Mouse (Mus musculus): ENCODE results near the gene Serf2. TPM values are rescaled to one million over a fixed set of nuclear protein-coding genes. Genes with fewer than 3 reads are reported as not detected.
A peak's percentile ranks its signal among the peaks of the same experiment; 100 is the strongest.
"Not testable (repeated sequence)": the region's sequence is repeated elsewhere in the genome, so short reads cannot be mapped to it uniquely, and the experiment has no call there.

The Serf2 gene
- polyA plus RNA-seq, 1 experiment from 2014 or later = 482 TPM

DNA sequence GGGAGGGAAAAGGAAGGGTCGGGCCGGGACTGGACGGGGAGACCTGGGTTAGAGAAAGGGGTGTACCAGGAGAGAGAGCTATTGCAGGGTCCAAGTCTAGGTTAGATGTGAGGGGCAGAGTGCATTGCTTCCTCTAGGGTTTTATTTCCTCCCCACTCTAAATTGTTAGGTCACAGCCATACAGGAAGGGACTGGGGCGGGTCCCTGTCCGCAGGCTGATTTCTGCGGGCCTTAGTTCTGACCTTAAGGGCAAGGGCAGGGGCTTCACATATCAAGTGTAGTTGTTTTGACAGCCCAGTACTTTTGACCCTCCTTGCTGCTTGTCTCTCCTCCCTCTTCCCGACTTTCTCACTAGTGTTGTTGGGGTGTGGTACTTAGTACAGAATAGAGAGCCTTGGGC, 1.1 kb downstream of the Serf2 start:
- H3K27me3 ChIP-seq (replicated peaks; ENCODE audit: low read depth, poor library complexity, severe bottlenecking) = no peaks in the 10 kb centered on the region
- 2% methylated on average over 7 of the region's 7 CpGs for WGBS
- peak overlapping the region; percentile 96 for H3K27ac ChIP-seq (replicated peaks)
- DNase-seq (ENCODE audit: low spot score) = no peak
- peaks cover 34% of the 10 kb centered on the region for H3K4me1 ChIP-seq
- no peaks in the 10 kb centered on the region for H3K9me3 ChIP-seq
- peaks cover 45% of the 10 kb centered on the region for H3K36me3 ChIP-seq (replicated peaks)
- peak overlapping the region; percentile 100 for H3K4me3 ChIP-seq

DNA sequence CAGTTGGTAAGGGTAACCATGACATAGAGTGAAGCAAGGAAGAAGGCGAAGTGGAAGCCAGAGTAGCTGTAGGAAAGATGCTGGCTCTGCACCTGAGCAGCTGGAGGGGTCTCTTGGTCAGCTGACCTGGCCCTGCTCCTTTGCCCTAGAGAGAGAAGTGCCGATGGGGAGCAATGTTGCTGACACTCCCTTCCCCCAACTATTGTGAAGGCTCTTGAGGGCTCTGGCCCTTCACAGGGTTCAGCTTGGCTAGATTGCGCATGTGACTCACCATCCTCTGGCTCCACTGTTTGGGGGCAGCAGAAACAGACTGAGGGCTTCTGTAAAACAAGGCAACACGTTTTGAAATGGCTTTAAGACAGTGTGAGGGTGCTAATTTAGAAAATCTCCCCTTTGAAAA, 3.4 kb downstream of the Serf2 start:
- no peaks in the 10 kb centered on the region for H3K9me3 ChIP-seq
- 83% methylated on average over 4 of the region's 4 CpGs for WGBS
- peaks cover 41% of the 10 kb centered on the region for H3K4me1 ChIP-seq
- no peaks in the 10 kb centered on the region for H3K27me3 ChIP-seq (replicated peaks; ENCODE audit: low read depth, poor library complexity, severe bottlenecking)
- peak overlapping the region; percentile 2; the same call in 1 of the 2 replicates for H3K4me3 ChIP-seq
- peaks cover 47% of the 10 kb centered on the region for H3K36me3 ChIP-seq (replicated peaks)
- H3K27ac ChIP-seq (replicated peaks) = no peak overlapping the region
- no peak for DNase-seq (ENCODE audit: low spot score)

DNA sequence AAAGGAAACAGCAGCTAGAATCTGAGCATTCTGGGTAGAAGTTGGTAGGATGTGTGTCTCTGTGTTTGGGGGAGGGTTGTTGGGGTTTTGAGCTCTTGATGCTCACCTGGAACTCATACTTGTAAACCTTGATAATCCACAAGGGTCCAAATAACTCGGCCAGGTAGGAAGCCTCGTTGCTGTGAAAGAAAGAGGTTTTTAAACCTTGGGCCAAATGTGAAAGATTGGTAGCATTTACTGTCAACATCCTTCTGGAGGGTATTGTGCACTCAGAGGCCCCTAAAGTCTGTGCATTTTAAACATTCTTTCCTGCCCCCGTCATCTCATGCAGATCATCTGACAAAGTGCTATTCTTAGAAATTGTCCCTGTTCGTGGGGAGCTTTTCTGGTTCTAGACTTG, 4.0 kb downstream of the Serf2 start, which contains the start of gene Hypk:
Hypk (plus strand) TSS at position 301 of the 400 bp plus-strand sequence.
- Histone ChIP-seq H3K4me1 (peaks cover 40% of the 10 kb centered on the region), H3K27me3 (replicated peaks; ENCODE audit: low read depth, poor library complexity, severe bottlenecking) (no peaks in the 10 kb centered on the region), H3K36me3 (replicated peaks) (peaks cover 48% of the 10 kb centered on the region), H3K9me3 (no peaks in the 10 kb centered on the region), H3K4me3 (peak within 1 kb of the TSS; percentile 5; the same call in 1 of the 2 replicates), H3K27ac (replicated peaks) (no peak within 1 kb of the TSS)
- no peak for DNase-seq (ENCODE audit: low spot score)
- WGBS = 82% methylated on average over 4 of the region's 4 CpGs

DNA sequence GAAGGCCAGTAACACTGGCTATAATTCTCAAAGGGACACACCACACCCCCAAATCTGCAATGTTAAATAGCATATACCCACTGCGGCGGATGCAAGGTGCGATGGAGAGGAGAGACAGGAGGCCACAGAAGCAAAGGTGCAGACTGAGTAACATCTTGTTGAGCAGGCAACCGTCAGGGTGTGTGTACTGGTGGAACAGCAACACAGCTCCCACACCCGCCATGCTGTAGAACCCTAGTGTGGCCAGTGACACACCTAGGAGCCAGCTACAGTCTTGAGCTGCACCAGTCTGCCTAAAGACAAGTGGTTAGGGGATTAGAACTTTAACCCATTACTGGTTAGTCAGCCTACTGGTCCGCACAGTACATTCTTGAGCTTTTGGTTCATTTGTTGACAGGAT, 4.9 kb downstream of the Serf2 start:
- Histone ChIP-seq H3K27ac (replicated peaks) (no peak overlapping the region), H3K9me3 (no peaks in the 10 kb centered on the region), H3K4me1 (peaks cover 36% of the 10 kb centered on the region), H3K4me3 (peak overlapping the region; percentile 5; the same call in 1 of the 2 replicates), H3K36me3 (replicated peaks) (peaks cover 56% of the 10 kb centered on the region), H3K27me3 (replicated peaks; ENCODE audit: low read depth, poor library complexity, severe bottlenecking) (no peaks in the 10 kb centered on the region)
- DNase-seq (ENCODE audit: low spot score) = no peak
- 88% methylated on average over 6 of the region's 6 CpGs for WGBS

DNA sequence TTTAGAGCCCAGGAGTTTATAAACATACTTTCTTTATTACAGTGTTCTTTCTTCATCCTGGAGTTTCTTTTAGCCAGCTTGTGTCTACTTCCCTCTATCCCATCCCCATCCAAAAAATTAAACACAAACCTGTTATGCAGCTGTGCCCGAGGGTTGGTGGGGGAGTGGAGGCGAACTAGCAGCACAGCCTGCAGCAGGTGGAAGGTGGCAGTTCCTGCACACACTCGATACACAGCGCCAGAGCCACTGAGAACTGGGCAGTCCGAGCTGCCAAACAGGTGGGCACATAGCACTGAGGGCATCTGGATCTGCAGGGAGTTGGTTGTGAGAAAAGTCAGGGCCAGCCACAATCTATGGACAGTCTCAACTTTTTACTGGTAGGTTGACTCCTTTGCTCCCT, 6.5 kb downstream of the Serf2 start:
- Histone ChIP-seq H3K9me3 (no peaks in the 10 kb centered on the region), H3K4me1 (peaks cover 30% of the 10 kb centered on the region), H3K27me3 (replicated peaks; ENCODE audit: low read depth, poor library complexity, severe bottlenecking) (no peaks in the 10 kb centered on the region), H3K27ac (replicated peaks) (no peak overlapping the region), H3K36me3 (replicated peaks) (peaks cover 69% of the 10 kb centered on the region), H3K4me3 (no peak overlapping the region)
- no peak for DNase-seq (ENCODE audit: low spot score)
- WGBS = 81% methylated on average over 5 of the region's 5 CpGs

DNA sequence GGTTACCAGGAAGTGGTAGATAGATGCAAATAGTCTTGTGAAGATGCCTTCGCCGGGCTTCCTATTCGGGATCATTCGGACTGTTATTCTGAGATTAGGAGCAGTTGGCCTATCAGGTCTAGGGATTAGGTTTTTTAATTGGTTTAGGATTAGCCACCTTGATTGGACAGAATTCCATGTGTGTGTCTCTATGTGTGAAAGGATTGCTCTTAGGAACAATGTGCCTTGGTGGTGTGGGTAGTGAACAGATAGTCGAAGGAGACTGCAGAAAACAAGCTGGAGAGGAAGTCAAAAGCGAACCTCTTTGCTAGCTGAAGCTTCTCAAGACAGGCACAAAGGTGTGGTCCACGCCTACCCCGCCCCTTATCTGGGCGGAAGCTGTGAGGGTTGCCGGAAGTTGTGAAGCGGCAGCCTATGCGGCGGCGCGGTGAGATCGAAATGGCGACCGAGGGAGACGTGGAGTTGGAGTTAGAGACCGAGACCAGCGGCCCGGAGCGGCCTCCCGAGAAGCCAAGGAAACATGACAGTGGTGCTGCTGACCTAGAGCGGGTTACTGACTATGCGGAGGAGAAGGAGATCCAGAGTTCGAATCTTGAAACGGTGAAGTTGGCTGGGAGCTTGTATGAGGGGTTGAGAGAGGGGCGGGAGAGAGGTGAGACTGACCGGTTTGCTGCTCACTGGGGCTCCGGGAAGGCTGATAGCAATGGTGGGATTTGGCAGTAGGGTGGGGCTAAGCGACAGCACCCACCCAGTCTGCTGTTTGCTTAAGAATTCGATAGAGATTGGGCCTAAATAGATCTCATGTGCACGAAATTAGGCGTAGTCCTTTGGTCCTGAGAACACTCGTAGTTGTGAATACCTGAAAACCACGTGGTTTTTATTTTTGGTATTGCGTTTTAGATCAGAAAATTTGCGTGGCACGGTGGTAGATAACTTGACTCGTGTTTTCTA, 8.0 kb downstream of the Serf2 start, which contains the start of gene Serinc4:
Serinc4 (minus strand) TSS at position 90 of the 951 bp plus-strand sequence.
- peaks cover 66% of the 10 kb centered on the region for H3K36me3 ChIP-seq (replicated peaks)
- H3K4me3 ChIP-seq = peak within 1 kb of the TSS; percentile 88
- peak; percentile 91 for DNase-seq (ENCODE audit: low spot score)
- H3K27ac ChIP-seq (replicated peaks) = peak within 1 kb of the TSS; percentile 88
- H3K27me3 ChIP-seq (replicated peaks; ENCODE audit: low read depth, poor library complexity, severe bottlenecking) = no peaks in the 10 kb centered on the region
- no peaks in the 10 kb centered on the region for H3K9me3 ChIP-seq
- 5% methylated on average over 41 of the region's 41 CpGs for WGBS
- peaks cover 21% of the 10 kb centered on the region for H3K4me1 ChIP-seq

DNA sequence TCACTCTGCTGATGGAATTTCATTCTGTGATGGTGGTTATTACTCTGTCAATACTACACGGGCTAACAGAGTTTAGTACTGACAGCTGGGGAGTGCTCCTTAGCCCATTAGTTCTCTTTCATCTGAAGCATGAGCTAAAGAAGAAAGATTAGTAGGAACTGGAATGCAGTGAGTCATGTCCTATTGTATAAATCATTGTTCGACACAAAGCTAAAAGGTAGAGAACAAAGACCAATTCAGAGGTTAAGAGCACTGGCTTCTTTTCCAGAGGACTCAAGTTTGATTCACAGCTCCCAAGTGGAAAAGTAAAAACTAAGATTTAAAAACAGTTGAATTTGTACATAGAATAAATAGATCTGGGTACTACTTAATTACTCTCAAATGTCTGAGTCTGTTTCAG, 11.1 kb downstream of the Serf2 start:
- Histone ChIP-seq H3K4me3 (no peak overlapping the region), H3K4me1 (peaks cover 13% of the 10 kb centered on the region), H3K36me3 (replicated peaks) (peaks cover 35% of the 10 kb centered on the region), H3K9me3 (no peaks in the 10 kb centered on the region), H3K27ac (replicated peaks) (no peak overlapping the region), H3K27me3 (replicated peaks; ENCODE audit: low read depth, poor library complexity, severe bottlenecking) (no peaks in the 10 kb centered on the region)
- 81% methylated on average over 2 of the region's 2 CpGs for WGBS
- no peak for DNase-seq (ENCODE audit: low spot score)

DNA sequence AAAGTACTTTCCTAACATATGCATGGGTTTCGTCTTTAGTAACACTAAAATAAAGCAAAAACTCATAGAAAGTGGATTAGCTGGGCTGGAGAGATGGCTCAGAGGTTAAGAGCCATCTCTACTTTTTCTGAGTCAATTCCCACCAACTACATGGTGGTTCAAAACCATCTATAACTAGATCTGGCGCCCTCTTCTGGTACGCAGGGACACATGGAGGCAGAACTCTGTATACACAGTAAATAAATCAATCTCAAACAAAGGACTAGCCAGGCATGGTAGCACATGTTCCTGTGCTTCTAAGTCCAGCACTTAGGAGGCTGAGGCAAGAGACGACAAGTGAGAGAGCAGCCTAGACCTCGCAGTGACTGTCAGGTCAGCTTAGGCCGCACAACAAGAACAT, 20.0 kb downstream of the Serf2 start:
- H3K36me3 ChIP-seq (replicated peaks) = peaks cover 17% of the 10 kb centered on the region
- DNase-seq (ENCODE audit: low spot score); H3K4me1 ChIP-seq; H3K27me3 ChIP-seq (replicated peaks; ENCODE audit: low read depth, poor library complexity, severe bottlenecking); H3K27ac ChIP-seq (replicated peaks); H3K9me3 ChIP-seq; H3K4me3 ChIP-seq: not testable (repeated sequence)
- WGBS = 63% methylated on average over 4 of the region's 6 CpGs

DNA sequence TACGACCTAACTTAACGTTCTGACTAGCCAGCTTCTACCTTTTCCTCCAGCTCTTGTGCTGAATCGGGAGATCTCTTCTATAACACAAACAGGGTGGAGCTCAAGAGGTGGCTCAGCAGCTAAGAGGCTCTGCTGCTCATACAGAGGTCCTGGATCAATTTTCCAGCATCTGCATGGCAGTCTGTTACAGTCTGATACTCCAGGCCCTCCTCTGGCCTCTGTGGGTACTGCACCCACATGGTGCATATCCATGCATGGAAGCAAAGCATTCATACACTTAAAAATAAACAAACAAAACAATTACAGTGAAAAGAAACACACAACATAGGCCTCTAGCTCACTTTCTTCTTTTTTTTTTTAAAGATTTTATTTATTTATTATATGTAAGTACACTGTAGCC, 23.8 kb downstream of the Serf2 start:
- DNase-seq (ENCODE audit: low spot score); H3K9me3 ChIP-seq; H3K4me1 ChIP-seq; H3K27me3 ChIP-seq (replicated peaks; ENCODE audit: low read depth, poor library complexity, severe bottlenecking); H3K27ac ChIP-seq (replicated peaks): not testable (repeated sequence)
- Histone ChIP-seq H3K36me3 (replicated peaks) (peaks cover 16% of the 10 kb centered on the region), H3K4me3 (peak overlapping the region; percentile 68)
- WGBS = 97% methylated on average over 3 of the region's 3 CpGs

DNA sequence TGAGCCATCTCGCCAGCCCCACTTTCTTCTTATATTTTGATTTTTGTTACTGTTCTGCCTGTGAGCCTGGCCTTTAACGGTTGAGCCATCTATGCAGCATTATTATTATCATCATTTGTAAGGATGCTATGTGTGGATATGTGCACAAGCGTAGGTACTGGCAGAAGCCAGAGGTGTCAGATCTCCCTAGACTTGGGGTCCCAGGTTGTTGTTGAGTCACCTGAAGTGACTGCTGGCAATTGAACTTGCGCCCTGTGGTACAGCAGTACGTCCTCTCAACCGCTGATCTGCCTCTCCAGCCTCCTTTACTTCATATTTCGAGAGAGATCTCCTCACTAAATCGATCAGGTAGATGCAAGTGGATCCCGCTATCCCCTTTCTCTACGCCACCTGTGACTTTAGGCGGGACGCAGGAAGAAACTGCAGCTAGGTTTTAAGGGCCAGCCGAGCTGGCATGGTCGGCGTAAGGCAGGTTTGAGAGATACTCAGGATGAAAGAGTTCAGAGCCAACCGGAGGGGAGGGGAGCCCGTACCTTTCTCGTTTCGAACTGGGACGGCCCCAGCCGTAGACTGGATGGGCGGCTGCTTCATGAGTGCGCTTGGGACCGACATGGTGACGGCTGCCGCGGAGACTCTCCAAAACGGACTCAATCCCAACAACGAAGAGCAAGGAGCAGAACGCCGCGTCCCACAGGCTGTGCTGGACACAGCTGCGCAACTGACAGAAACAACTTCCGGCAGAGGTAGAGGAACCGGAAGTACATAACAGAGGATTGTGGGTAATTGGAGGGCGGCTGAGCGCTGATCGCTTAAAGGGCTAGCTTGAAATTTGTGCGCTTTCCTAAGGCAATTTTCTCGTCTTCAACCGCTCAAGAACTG, 24.5 kb downstream of the Serf2 start, which contains the start of gene Mfap1b:
Mfap1b (minus strand) TSS at position 767 of the 879 bp plus-strand sequence.
- H3K9me3 ChIP-seq; H3K4me1 ChIP-seq; H3K27me3 ChIP-seq (replicated peaks; ENCODE audit: low read depth, poor library complexity, severe bottlenecking): not testable (repeated sequence)
- peak within 1 kb of the TSS; percentile 68 for H3K4me3 ChIP-seq
- H3K36me3 ChIP-seq (replicated peaks) = peaks cover 12% of the 10 kb centered on the region
- peak within 1 kb of the TSS; percentile 63 for H3K27ac ChIP-seq (replicated peaks)
- WGBS = 6% methylated on average over 41 of the region's 41 CpGs
- DNase-seq (ENCODE audit: low spot score) = peak; percentile 85

DNA sequence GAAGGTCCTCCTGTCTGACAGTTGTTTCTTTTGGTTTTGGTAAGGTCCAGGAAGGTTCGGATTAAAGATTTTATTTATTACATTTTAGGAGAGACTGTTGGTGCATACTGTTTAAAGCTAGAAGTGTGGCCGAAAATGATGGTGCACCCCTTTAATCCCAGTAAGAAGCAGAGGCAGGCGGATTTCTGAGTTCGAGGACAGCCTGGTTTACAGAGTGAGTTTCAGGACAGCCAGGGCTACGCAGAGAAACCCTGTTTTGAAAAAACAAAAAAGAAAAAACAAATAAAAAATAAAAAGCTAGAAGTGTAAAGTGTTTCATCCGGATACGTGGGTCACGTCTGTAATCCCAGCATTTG, 25.2 kb downstream of the Serf2 start:
- Histone ChIP-seq H3K4me3 (peak overlapping the region; percentile 68), H3K27ac (replicated peaks) (peak overlapping the region; percentile 63), H3K27me3 (replicated peaks; ENCODE audit: low read depth, poor library complexity, severe bottlenecking) (no peaks in the 10 kb centered on the region), H3K4me1 (0 out of 2 replicates have a peak, but pooled peaks cover 7% of the 10 kb centered on the region), H3K9me3 (no peaks in the 10 kb centered on the region), H3K36me3 (replicated peaks) (peaks cover 12% of the 10 kb centered on the region)
- WGBS = 38% methylated on average over 8 of the region's 8 CpGs
- DNase-seq (ENCODE audit: low spot score) = no peak

DNA sequence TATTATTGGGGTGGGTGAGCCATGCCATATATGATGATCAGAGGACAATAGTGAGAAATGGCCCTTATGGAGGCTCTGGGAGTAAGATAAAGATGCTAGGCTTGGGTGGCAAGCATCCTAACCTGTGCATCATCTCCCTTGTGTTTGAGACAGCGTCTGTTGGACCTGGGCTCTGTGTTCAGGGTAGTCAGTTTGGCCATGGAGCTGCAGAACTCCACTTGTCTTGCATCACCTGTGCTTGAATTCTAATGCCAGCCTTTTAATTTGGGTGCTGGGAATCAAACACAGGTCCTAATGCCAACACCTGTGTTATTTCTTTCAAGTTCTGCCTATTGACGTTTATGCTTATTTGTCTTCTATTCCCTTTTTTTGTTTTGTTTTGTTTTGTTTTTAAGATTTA, 26.3 kb downstream of the Serf2 start:
- not testable (repeated sequence) for DNase-seq (ENCODE audit: low spot score); H3K4me1 ChIP-seq; H3K9me3 ChIP-seq; H3K27me3 ChIP-seq (replicated peaks; ENCODE audit: low read depth, poor library complexity, severe bottlenecking); H3K4me3 ChIP-seq; H3K27ac ChIP-seq (replicated peaks)
- peaks cover 11% of the 10 kb centered on the region for H3K36me3 ChIP-seq (replicated peaks)
- 92% methylated on average over 2 of the region's 2 CpGs for whole genome bisulfite sequencing
